Mouse (Mus musculus) kidney, adult 2 months (tissue): ENCODE data around the gene Cmss1. TPM values are rescaled to one million over a fixed set of nuclear protein-coding genes. Genes with fewer than 3 reads are reported as not detected.
A peak's percentile ranks its signal among the peaks of the same experiment; 100 is the strongest.

Experiments
- DNase-seq: peaks from one replicate; pipeline ENCODE4 v3.0.0; 2021
- H3K27ac ChIP-seq: fragments of 200-500 bp; 2 replicates; pipeline ENCODE4 v1.5.1; 2012; ENCODE audit warnings: low read depth, low read length, control low read depth, inconsistent platforms; ENCODE audit not compliant: insufficient read depth
- H3K27me3 ChIP-seq: fragments of 200-500 bp; replicated peaks from 2 replicates; pipeline ENCODE4 v1.6.1; 2012; ENCODE audit warnings: mild to moderate bottlenecking, moderate library complexity, low read length, inconsistent platforms; ENCODE audit not compliant: control insufficient read depth, insufficient read depth
- H3K36me3 ChIP-seq: fragments of 200-500 bp; 2 replicates; pipeline ENCODE4 v1.6.1; 2012; ENCODE audit warnings: mild to moderate bottlenecking, moderate library complexity, low read length, inconsistent platforms; ENCODE audit not compliant: control insufficient read depth, insufficient read depth
- H3K4me1 ChIP-seq: fragments of 200-500 bp; 2 replicates; pipeline ENCODE4 v1.6.1; 2011; ENCODE audit warnings: low read length; ENCODE audit not compliant: control insufficient read depth, insufficient read depth
- H3K4me3 ChIP-seq: fragments of 200-500 bp; 2 replicates; pipeline ENCODE4 v1.5.1; 2011; ENCODE audit warnings: mild to moderate bottlenecking, low read depth, low read length, control low read depth; ENCODE audit not compliant: insufficient read depth
- CTCF ChIP-seq: fragments of 200-500 bp; conservative IDR thresholded peaks from 2 replicates; pipeline ENCODE4 v1.5.1; 2011; ENCODE audit warnings: low read depth, mild to moderate bottlenecking, control low read depth, low read length, moderate library complexity, mixed read lengths; ENCODE audit not compliant: insufficient read depth, insufficient read length
- POLR2A ChIP-seq: fragments of 200-500 bp; IDR thresholded peaks from one replicate; pipeline ENCODE4 v1.6.1; 2011; ENCODE audit warnings: low read depth, low read length, control low read depth
- WGBS: fragments of 180-500 bp; shearing (Covaris S2); methylation state at CpG from one replicate; pipeline ENCODE4 v1.1.7; 2018; 5-methylcytosine and 5-hydroxymethylcytosine counted together
- polyA plus RNA-seq: library from polyadenylated mRNA; depleted of rRNA; stranded (reverse); fragments of >200 nt; gene quantifications from 2 replicates; pipeline ENCODE4 v1.2.3, GENCODE M21; 2012

Cmss1 gene
- polyA plus RNA-seq, 1 experiment: 7.2 TPM

DNA sequence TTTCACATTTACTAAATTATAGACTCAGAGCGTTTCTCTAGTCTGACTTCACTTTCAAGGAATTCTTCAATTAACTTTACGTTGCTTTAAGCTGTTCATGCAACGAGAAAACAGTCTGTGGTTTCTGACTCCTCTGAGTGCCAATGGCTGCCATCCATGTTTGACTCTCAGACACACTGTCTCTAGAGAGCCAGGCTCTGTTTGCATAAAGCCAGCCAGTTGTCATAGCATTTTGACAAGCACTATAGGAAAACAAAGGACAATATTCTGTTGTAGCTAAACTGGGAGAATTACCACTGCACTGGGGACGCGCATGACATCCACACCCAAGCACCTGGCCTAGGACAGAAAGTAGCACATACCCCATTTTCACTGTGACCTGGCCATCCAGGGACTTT lies 168.4 kb downstream of the Cmss1 start:
- Histone ChIP-seq H3K27ac (no peak overlapping the region), H3K4me3 (no peak overlapping the region), H3K27me3 (no peaks in the 10 kb centered on the region), H3K36me3 (no peaks in the 10 kb centered on the region), H3K4me1 (no peaks in the 10 kb centered on the region; the same call in 1 of the 2 replicates)
- WGBS: 71% methylated on average over 5 of the region's 5 CpGs
- TF ChIP-seq POLR2A (no peak), CTCF (no peak)
- no peak for DNase-seq

DNA sequence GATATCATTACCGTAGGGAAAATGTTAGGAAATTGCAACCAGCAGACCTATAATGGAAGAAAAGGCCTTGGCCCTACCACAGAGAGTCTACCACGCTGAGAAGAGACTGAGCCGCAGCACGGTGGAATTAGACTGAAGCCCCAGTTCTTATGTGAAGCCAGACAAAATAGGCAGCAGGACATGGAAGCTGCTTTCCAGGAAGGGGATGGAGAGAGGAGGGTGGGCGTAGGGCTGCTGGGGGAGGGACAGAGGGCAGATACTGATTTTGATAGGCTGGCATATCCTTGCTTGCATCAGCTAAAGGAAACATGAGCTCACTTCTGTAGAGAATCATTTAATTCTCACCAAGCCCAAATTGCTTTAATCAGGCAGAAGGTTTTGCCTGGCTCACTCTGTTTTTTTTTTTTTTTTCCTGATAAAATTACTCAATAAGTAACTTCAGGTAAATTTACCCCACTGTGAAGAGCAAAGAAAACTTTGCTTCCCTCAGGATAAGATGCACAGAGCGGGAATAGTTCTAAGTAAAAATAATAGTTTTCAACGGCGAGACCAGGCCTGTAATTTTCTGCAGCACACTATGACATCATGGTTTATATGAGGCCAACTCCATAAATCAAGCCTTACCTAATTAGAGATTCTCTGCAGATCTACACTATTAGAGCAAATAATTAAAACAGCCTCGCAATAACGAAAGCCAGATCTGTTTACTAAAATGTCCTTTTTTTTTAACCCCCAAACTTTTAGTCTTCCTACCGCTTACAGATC lies 169.0 kb downstream of the Cmss1 start:
- Histone ChIP-seq H3K4me3 (no peak overlapping the region), H3K27me3 (no peaks in the 10 kb centered on the region)

GRCm38 (mm10) chr16:57434640-57435039 lies 172.0 kb downstream of the Cmss1 start:
- no peak for TF ChIP-seq POLR2A
- H3K27ac ChIP-seq: no peak overlapping the region
- DNase-seq: peak; percentile 17
- 66% methylated on average over 3 of the region's 3 CpGs for WGBS
- H3K4me3 ChIP-seq: no peak overlapping the region
- H3K36me3 ChIP-seq: no peaks in the 10 kb centered on the region
- no peaks in the 10 kb centered on the region for H3K27me3 ChIP-seq
- H3K4me1 ChIP-seq: no peaks in the 10 kb centered on the region; the same call in 1 of the 2 replicates

More for the DNA sequence above, 169.0 kb downstream of the Cmss1 start:
- TF ChIP-seq POLR2A: no peak
- TF ChIP-seq CTCF: no peak
- Histone ChIP-seq H3K36me3 (no peaks in the 10 kb centered on the region), H3K4me1 (no peaks in the 10 kb centered on the region; the same call in 1 of the 2 replicates), H3K27ac (no peak overlapping the region)
- no peak for DNase-seq
- WGBS: 72% methylated on average over 11 of the region's 11 CpGs

GRCm38 (mm10) chr16:57433671-57434070 lies 173.0 kb downstream of the Cmss1 start:
- Histone ChIP-seq H3K27ac (no peak overlapping the region), H3K27me3 (no peaks in the 10 kb centered on the region), H3K36me3 (no peaks in the 10 kb centered on the region), H3K4me3 (no peak overlapping the region), H3K4me1 (no peaks in the 10 kb centered on the region; the same call in 1 of the 2 replicates)
- WGBS: 92% methylated on average over 6 of the region's 6 CpGs
- DNase-seq: no peak
- no peak for TF ChIP-seq CTCF
- TF ChIP-seq POLR2A: no peak

GRCm38 (mm10) chr16:57433173-57433572 lies 173.5 kb downstream of the Cmss1 start:
- Histone ChIP-seq H3K36me3 (no peaks in the 10 kb centered on the region), H3K4me1 (no peaks in the 10 kb centered on the region; the same call in 1 of the 2 replicates)

DNA sequence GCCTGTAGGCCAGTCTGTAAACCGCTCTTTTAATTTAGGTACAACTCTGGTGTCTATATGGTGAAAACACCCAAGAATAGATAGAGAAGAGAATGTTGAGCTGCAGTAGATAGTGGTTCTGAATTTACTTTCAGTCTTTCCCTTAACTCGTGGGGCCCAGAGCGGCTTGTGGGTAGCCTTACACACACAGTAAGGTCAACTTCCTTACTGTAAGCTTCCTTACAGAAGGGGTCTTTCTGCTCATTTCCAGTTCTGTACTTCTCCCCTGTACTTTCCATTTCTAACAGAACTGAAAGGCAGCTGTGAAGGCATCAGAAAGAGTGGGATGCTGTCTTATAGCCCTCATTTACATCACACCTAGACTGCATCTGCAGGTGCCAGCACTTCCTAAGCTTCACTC lies 175.4 kb downstream of the Cmss1 start:
- TF ChIP-seq POLR2A (no peak), CTCF (no peak)
- Histone ChIP-seq H3K4me3 (no peak overlapping the region), H3K27ac (no peak overlapping the region), H3K36me3 (no peaks in the 10 kb centered on the region), H3K4me1 (no peaks in the 10 kb centered on the region; the same call in 1 of the 2 replicates), H3K27me3 (no peaks in the 10 kb centered on the region)
- WGBS: 91% methylated on average over 3 of the region's 3 CpGs
- DNase-seq: no peak

More at GRCm38 (mm10) chr16:57433173-57433572, 173.5 kb downstream of the Cmss1 start:
- DNase-seq: no peak
- H3K27me3 ChIP-seq: no peaks in the 10 kb centered on the region
- H3K27ac ChIP-seq: no peak overlapping the region
- 58% methylated on average over 4 of the region's 4 CpGs for WGBS
- no peak for TF ChIP-seq POLR2A
- TF ChIP-seq CTCF: no peak
- no peak overlapping the region for H3K4me3 ChIP-seq

- no peak for DNase-seq
- TF ChIP-seq CTCF: no peak
- no peak for TF ChIP-seq POLR2A
- WGBS: 79% methylated on average over 5 of the region's 5 CpGs
- Histone ChIP-seq H3K27ac (no peak overlapping the region), H3K4me1 (no peaks in the 10 kb centered on the region), H3K27me3 (no peaks in the 10 kb centered on the region), H3K4me3 (no peak overlapping the region), H3K36me3 (no peaks in the 10 kb centered on the region)
These were observed 177.7 kb downstream of the Cmss1 start for GRCm38 (mm10) chr16:57428977-57429376.
